Mouse (Mus musculus) monocyte, adult 5-6 weeks (primary cell): ENCODE results near the gene Mov10. TPM values are rescaled to one million over a fixed set of nuclear protein-coding genes. Genes with fewer than 3 reads are reported as not detected.
"Not testable (repeated sequence)": the region's sequence is repeated elsewhere in the genome, so short reads cannot be mapped to it uniquely, and the experiment has no call there.

Experiments
- ATAC-seq: fragments of 153-309, 156-312 bp; replicated peaks from 2 replicates; pipeline ENCODE4 v1.8.0; 2017; ENCODE audit warnings: mild to moderate bottlenecking; ENCODE audit not compliant: low TSS enrichment, insufficient number of reproducible peaks, severe bottlenecking, poor library complexity, low FRiP score
- total RNA-seq: library from RNA; stranded (forward); fragments of 200-1000, 200-491, 200-594 nt; gene quantifications from 3 replicates; pipeline ENCODE4 v1.2.3, GENCODE M21; 2017

The Mov10 gene
- 3.2 to 8.2 TPM (median 7.1 TPM) in 3 replicates for total RNA-seq

DNA sequence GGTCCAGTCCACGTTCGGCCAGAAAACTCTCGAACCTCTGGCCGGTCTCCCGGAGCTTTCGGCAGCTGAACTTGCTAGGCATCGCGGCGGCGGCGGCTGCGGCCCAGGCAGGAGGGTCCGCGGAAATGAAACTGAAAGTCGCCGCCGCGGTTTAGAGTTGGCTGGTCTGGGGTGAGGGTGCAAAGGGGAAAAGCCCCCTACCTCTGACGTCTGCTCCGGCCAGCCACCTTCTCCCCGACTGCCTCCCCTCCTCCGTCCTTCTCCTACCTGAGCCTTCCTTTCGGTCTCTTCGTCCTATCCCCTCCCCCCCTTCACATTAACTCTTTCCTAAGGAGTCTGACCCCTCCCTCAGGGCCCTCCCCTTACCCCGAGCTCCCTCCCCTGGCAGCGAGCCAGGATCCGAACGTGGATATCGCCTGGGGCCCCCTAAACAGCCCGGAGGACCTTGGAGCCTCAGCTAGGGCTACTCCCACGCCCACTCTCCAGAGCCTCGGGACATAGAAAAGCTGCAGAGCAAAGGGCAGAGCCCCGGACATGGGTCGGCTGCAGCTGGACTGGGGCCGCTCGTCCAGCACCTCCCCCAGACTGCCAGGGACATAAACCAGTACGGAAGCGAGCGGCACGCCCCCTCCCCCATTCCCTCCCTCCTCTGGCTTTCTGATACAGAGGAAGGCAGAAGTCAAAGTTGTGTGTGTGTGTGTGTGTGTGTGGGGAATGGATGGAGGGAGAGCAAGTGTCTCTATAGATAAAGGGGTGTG is at the start of gene Mov10:
Gene Mov10 (minus strand): TSS at position 573 of the 758 bp plus-strand sequence.
- peak; percentile 56 for ATAC-seq

- ATAC-seq, result not testable (repeated sequence)
Observed at GRCm38 (mm10) chr3:104866674-104867073, 48.3 kb upstream of the Mov10 start.

DNA sequence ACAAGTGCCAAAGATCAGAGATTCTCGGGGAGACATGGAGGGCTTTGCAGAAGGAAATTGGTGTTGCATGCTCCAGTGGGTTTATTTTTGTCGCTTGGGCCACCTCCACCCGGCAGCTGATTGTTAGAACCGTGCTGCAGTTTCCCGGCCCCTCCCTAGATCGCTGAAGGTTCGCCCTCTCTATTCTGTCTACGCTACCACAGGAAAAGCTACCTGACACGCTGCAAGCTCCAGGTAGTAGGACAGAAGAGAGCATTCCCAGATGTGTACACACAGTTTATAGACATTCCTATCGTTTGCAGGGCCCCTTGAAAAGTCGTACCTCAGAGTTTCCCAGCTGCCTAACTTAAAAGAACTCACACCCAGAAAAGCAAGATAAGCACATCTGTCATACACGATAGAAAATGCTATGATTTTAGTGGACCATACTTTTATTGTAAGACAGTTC is 47.0 kb upstream of the Mov10 start:
- ATAC-seq, result 0 out of 2 replicates have a peak, but pooled peaks have one; percentile 11

DNA sequence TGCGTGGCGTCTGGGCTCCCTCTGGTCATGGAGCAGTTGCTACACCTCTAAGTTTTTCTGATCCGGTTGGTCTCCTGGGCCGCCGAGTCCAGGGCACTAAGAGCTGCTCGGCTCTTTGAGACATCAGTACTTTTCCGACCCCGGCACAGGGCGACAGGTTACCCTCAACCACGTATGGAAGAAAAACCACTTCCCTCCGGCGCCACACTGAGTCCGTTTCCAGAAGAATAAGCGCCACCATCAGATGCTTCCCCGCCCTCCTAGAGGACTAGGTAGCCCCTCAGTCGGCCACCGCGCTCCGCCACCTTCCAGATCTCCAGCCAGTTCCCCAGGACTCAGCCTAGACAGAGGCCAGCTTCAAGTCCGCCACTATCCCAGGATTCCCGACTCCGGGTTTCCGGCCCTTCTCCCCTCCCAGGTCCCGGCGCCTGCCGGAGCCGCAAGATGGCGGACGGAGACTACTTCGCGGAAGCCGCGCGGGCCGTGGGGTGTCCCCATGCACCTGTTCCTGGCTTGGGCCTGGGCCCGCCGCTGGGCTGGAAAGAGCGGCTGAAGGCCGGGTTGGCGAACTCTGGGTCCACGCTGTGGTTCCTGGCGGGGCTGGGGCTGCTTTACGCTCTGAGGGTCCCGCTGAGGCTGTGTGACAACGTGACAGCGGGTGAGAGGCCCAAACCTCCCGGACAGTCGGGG is 46.4 kb upstream of the Mov10 start:
- peak; percentile 60 for ATAC-seq

DNA sequence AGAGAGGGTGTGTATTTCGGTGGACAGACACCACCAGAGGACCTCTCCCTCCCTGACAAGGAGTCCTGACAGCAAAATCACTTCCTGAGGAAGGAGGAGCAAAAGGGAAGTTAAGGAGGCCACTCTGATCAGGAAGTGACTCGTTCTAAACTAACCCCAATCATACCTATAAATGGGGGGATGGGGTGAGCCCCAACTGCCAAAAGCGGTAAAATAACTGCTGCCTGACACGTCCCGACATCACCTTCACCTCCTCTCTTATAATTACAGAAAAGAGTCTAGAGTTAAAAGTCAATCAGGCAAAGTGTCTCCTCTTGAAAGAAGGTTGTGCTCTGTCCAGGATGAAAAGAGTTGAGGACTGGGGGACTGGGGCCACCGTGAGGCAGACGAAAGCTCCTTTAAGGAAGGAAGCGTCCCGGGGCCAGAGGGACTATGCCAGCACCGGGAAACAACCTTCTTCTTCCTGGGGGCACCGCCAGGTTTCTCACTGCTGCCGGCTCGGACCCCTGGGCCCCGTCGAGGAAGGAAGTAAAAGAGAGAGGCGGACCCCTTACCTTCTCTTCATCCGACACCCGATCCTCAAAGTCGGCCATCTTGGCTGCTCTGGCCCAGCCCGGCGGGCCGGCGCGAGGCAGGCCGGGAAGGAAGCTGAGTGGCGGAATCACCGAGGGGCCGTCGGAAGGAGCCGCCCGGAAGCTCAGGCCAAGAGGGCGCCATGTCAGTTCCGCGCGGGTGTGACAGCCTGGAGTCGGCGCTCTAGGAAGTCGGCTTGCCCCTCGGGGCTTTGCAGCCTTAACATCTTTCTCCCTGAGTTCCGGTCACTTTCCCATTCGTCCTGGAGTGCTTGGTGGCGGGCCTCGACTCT is 45.7 kb upstream of the Mov10 start, which contains the start of the genes St7l and Capza1:
Gene St7l (plus strand): TSS at position 220 of the 865 bp plus-strand sequence.
Gene Capza1 (minus strand): TSS at position 720 of the 865 bp plus-strand sequence.
- ATAC-seq, result peak; percentile 82

- ATAC-seq, result no peak
Observed at GRCm38 (mm10) chr3:104858560-104858959, 40.2 kb upstream of the Mov10 start.

- peak; percentile 82; the same call in 1 of the 2 replicates for ATAC-seq
Observed at GRCm38 (mm10) chr3:104856106-104856505, 37.7 kb upstream of the Mov10 start.

DNA sequence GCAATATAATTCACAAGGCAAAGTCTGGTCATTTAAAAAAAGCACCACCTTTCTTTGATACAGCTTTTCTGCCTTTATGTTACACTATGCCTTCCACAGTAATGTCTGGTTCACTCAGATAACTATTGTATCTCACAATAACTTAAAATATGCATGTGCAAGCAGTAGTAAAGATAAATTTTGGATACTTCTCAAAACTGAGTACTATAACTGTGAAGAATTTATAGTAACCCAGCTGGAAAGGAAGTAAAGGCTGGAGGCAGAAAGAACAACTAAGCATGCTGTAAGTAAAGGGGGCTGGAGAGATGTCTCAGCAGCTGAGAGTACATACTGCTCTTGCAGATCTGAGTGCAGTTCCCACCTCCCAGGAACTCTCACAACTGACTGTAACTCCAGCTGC is 36.5 kb upstream of the Mov10 start:
- ATAC-seq, result no peak

GRCm38 (mm10) chr3:104854465-104854864 is 36.1 kb upstream of the Mov10 start:
- ATAC-seq, result no peak

DNA sequence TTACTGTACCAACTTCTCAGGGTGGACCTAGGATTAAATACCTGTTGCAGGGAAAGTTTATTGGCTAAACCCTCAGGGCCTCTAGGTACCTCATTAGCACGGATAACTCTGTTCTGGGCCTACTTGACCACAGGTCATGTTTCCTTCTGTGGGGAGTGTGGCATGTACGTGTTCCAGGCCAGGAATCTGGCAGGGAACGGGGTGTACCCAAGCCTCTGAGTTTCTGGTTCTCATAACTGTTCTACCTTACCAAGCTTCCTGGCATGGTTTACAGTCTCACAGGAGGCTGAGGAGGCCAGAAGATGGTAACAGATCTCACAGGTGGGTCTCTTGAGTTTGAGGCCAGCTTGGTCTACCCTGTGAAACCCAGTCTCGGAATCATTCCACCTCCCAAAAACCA is 28.2 kb upstream of the Mov10 start:
- ATAC-seq, result no peak

GRCm38 (mm10) chr3:104841049-104841448 is 22.7 kb upstream of the Mov10 start:
- ATAC-seq, result no peak

- ATAC-seq, result no peak
Observed at GRCm38 (mm10) chr3:104835797-104836196, 17.4 kb upstream of the Mov10 start.

GRCm38 (mm10) chr3:104822413-104822812 is 4.0 kb upstream of the Mov10 start:
- ATAC-seq, result no peak

DNA sequence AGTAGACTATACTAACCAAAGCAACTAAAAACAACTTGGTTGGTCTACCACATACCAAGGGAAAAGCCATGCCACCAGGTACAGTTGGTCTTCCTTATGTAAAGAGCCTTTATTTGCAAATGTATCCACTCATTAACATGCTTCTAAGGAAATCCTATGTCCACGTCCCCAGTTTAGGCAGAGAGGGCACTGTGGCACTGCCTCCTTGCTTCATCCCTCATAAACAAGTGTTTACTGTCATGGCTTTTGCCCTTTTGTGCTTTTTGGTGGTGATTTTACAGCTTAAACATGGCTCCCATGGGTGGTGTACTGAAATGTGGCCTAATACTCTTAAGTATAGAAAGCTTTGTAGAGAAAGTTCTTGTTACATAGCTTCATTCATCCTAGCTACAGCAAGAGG is 2.1 kb upstream of the Mov10 start:
- no peak for ATAC-seq

DNA sequence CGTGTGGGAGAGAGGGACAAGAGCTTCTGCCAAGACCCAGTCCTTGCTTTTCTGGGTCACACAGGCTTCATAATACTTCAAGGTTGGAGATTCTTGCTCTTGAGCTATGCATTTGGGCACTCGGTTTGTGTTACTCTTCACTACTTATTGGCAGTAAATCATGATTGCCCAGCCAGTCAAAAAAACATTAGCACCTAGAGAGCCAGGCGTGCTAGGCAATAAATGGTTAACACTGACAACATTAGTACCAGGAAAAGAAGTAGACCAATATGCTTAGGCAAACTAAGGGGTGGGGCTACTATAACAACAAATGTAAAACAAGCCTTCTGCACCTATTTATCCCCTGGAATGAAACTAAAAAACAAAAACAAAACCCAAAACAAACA is 379 bp upstream of the Mov10 start:
- ATAC-seq, result no peak

- ATAC-seq, result no peak; the same call in 1 of the 2 replicates
Observed at GRCm38 (mm10) chr3:104817481-104817990, 827 bp downstream of the Mov10 start.

DNA sequence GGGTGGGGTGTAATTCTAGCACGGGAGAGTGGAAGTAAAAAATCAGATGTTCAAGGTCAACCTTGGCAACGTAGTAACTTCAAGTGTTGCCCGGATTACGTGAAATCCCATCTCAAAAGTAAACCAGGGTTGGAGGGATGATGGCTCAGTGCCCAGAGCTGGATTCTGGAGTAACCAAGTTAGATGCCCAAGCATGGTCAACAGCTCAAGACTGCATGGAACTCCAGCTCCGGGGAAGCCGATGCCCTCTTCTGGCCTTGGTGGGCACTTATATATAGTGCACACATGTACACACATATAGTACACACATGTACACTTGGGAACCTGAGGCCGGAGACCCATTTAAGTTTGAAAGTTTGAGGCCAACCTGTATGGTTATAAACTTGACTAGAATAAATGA is 2.2 kb downstream of the Mov10 start:
- no peak for ATAC-seq

DNA sequence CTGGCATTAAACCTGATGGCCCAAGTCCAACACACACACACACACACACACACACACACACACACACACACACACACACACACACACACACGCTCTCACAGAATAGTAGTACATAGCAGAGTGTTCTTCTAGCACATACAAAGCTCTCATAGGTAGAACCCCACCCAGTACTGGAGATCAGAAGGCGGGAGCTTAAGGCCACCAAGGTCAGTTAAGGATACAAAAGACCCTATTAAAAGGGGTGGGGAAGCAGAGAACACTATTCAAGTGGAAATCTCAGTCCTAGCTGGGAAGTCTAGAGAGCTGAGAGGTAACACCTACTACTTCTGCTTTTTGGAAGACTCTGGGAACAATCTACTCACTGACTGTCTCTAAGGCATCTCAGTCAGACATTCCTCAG is 3.0 kb downstream of the Mov10 start:
- ATAC-seq, result no peak

DNA sequence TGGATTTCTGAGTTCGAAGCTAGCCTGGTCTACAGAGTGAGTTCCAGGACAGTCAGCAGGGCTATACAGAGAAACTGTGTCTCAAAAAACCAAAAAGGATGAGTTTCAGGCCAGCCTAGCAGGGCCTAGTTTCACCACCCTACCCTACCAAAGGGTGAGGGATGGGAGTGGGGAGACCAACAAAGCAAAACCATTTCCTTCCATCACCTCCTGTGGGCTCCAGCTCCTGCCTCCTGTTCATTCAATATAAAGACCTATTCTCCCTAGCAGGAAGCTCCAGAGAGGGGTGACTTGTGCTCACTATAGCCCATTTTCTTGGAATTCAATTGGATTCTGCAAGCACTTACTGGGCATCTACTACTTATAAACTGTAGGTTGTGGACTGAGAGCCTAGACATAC is 3.6 kb downstream of the Mov10 start:
- ATAC-seq, result no peak
